Mouse (Mus musculus): Measurements from ENCODE around the gene Slc34a1.
A peak's percentile ranks its signal among the peaks of the same experiment; 100 is the strongest.
"Not testable (repeated sequence)": the region's sequence is repeated elsewhere in the genome, so short reads cannot be mapped to it uniquely, and the experiment has no call there.

Gene Slc34a1

GRCm38 (mm10) chr13:55404853-55405782, 7.1 kb downstream of the Slc34a1 start:
- peak; percentile 73 to 88 for DNase-seq (ENCODE audit: low spot score in 2 of 2)

- peak in 1 of 2 experiments; percentile 47 for DNase-seq (ENCODE audit: low spot score in 2 of 2)
Observed at GRCm38 (mm10) chr13:55405783-55406390, 7.9 kb downstream of the Slc34a1 start.

GRCm38 (mm10) chr13:55407341-55407740, 9.4 kb downstream of the Slc34a1 start:
- no peak for DNase-seq (ENCODE audit: low spot score in 2 of 2)

GRCm38 (mm10) chr13:55408546-55409120, 10.6 kb downstream of the Slc34a1 start:
- DNase-seq (ENCODE audit: low spot score in 2 of 2), result no peak

- no peak for DNase-seq (ENCODE audit: low spot score in 2 of 2)
Observed at GRCm38 (mm10) chr13:55411826-55412225, 13.8 kb downstream of the Slc34a1 start.

- peak in 1 of 2 experiments; percentile 36 for DNase-seq (ENCODE audit: low spot score in 2 of 2)
Observed at GRCm38 (mm10) chr13:55412643-55413307, 14.8 kb downstream of the Slc34a1 start.

GRCm38 (mm10) chr13:55413333-55413732, 15.3 kb downstream of the Slc34a1 start:
- DNase-seq (ENCODE audit: low spot score in 2 of 2), result peak in 1 of 2 experiments; percentile 51

- peak in 1 of 2 experiments; percentile 50 for DNase-seq (ENCODE audit: low spot score in 2 of 2)
Observed at GRCm38 (mm10) chr13:55414743-55415380, 16.9 kb downstream of the Slc34a1 start, which contains the start of gene Pfn3. TSS of gene Pfn3 (minus strand) at chr13:55415232.

GRCm38 (mm10) chr13:55418004-55418403, 20.0 kb downstream of the Slc34a1 start:
- DNase-seq (ENCODE audit: low spot score in 2 of 2), result peak; percentile 86 to 93

GRCm38 (mm10) chr13:55419142-55419541, 21.2 kb downstream of the Slc34a1 start:
- no peak for DNase-seq (ENCODE audit: low spot score in 2 of 2)

GRCm38 (mm10) chr13:55420018-55420932, 22.3 kb downstream of the Slc34a1 start:
- peak in 1 of 2 experiments; percentile 37 for DNase-seq (ENCODE audit: low spot score in 2 of 2)

GRCm38 (mm10) chr13:55420933-55421800, 23.2 kb downstream of the Slc34a1 start:
- peak; percentile 49 to 78 for DNase-seq (ENCODE audit: low spot score in 2 of 2)

- no peak for DNase-seq (ENCODE audit: low spot score in 2 of 2)
Observed at GRCm38 (mm10) chr13:55426613-55427012, 28.6 kb downstream of the Slc34a1 start, which contains the start of gene F12. TSS of gene F12 (minus strand) at chr13:55426793.

- peak in 1 of 2 experiments; percentile 76 for DNase-seq (ENCODE audit: low spot score in 2 of 2)
Observed at GRCm38 (mm10) chr13:55429226-55429888, 31.4 kb downstream of the Slc34a1 start.

GRCm38 (mm10) chr13:55430566-55430965, 32.6 kb downstream of the Slc34a1 start:
- no peak for DNase-seq (ENCODE audit: low spot score in 2 of 2)

GRCm38 (mm10) chr13:55431889-55432685, 34.1 kb downstream of the Slc34a1 start:
- DNase-seq (ENCODE audit: low spot score in 2 of 2), result peak in 1 of 2 experiments; percentile 51

- DNase-seq (ENCODE audit: low spot score in 2 of 2), result not testable (repeated sequence)
Observed at GRCm38 (mm10) chr13:55437111-55437629, 39.2 kb downstream of the Slc34a1 start.
